Mouse (Mus musculus) forelimb bud, embryonic 11.5 days (tissue): ENCODE results near the gene Mboat2.

Experiments
- DNase-seq: peaks from one replicate; pipeline ENCODE4 v3.0.0-alpha.2; 2012; ENCODE audit warnings: low read depth, low spot score

Mboat2 gene

DNA sequence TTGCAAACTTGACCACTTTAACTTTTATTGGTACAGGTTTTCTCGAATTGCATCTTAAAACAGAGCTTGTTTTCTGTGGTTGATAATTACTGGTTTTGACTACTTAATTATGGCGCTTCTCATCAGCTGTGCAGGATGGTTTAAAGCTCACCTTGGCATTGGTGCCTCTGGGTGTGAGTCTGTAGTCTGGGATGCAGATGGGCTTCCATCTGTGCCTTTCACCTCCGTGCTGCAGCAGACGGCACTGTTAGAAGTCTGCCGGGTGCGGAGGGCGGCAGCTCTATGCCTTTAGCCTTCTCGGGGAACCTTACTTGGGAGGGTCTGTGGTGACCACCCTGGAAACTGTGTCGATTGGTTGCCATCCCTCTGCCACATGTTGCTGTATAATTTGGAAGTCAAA lies 29.8 kb downstream of the Mboat2 start:
- no peak for DNase-seq

GRCm38 (mm10) chr12:24863762-24864161 lies 33.1 kb downstream of the Mboat2 start:
- DNase-seq, result no peak

DNA sequence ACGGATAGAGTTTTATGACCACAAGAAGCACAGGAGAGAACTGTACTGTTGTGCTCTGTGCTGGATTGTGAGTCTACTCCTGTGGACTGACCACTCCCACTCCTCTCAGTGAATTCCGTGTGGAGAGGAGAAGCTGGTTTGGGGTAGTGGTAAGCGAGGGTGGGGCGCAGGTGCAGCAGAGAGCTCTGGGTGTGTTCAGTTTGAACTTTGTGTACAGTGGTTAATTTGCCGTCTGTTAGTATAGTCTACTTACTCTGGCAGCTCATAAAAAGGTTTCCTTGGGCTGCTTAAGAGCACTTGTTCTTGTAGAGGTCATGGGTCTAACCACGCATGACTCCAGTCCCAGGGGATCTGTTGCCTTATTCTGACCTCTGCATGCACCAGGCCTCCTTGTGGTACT lies 36.0 kb downstream of the Mboat2 start:
- DNase-seq, result no peak

GRCm38 (mm10) chr12:24868694-24869093 lies 38.0 kb downstream of the Mboat2 start:
- no peak for DNase-seq

GRCm38 (mm10) chr12:24869231-24869630 lies 38.6 kb downstream of the Mboat2 start:
- DNase-seq, result no peak

DNA sequence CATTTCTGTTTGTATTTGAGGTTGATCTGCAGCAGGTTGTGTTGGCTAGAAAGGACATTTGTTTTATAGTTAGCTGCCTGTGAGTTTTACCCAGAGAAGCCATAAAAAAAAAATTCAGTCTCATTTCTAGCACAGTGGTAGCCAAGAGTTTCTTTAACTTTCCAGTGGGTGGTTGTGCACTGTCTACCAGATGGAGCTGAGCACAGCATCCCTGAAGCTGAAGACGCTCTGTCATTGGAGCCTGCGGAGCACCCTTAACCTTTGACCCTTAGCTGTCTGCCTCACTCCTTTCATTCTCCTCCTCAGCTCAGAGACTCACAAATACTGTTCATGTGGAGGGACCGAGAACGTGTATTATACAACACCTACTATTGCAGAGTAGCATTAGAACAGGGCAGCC lies 40.2 kb downstream of the Mboat2 start:
- DNase-seq, result no peak

DNA sequence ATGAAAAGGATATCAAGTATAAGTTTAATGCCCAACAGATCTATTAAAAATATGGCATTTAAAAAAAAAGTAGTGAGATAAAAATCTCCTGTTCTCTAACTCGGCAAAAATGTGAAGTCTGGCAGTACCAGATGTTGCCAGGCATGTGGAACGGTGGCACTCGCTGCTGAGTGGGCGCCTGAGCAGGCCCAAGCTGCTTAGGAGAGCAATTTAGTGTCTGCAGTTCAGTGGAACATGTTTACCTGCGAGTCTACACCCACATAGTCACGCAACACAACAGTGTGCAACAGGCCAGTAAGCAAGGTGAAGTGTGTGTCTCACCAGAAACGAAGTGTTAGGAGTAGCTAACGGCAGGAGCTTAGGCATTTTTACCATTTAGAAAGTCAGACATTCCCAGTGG lies 41.6 kb downstream of the Mboat2 start:
- no peak for DNase-seq

GRCm38 (mm10) chr12:24872689-24873088 lies 42.0 kb downstream of the Mboat2 start:
- no peak for DNase-seq

- no peak for DNase-seq
Measured at GRCm38 (mm10) chr12:24875908-24876307, 45.2 kb downstream of the Mboat2 start.

GRCm38 (mm10) chr12:24877231-24877630 lies 46.6 kb downstream of the Mboat2 start:
- DNase-seq, result no peak

- DNase-seq, result no peak
Measured at GRCm38 (mm10) chr12:24878090-24878489, 47.4 kb downstream of the Mboat2 start.

DNA sequence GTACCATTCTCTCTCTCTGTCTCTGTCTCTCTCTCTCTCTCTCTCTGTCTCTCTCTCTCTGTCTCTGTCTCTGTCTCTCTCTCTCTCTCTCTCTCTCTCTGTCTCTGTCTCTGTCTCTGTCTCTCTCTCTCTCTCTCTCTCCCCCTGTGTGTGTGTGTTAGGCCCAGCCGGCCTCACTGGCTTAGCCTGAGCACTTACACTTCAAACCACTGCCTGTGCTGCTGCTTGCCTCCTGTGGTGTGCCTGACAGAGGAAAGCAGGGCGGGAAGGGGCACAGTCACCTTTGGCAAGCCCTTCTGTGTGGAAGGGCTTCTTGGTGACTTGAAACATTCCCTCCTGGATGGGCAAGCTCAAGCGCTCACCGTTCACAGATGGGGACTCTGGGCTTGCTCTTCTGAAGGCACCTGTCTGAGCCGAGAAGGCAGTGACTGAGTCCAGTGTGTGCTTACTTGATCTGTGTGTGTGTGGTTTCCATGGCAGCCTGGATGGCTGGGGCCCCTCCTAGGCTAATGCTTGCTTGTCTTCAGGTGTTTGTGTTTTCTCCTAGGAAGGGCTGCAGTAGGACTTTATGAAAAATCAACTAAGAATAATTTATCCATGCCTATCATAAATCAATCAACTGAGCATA lies 48.2 kb downstream of the Mboat2 start:
- DNase-seq, result no peak

DNA sequence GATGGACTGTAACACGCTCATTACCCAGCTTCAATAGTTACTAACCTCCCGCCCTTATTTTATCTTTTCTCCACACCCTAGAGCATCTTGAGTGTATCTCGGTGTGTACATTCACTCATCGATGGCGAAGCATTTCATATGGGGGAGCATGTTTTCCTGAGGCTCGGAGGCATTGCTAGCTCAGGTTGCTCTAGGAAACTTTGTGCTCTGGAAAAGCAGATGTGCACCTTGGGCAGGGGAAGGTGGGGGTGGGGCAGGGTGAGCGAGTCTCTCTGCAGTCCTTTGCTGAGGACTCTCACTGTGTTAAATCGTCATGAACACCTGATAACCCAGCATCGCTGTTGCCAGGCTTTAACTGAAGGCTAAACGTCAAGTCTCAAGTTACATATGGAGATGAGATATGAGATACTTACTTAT lies 48.9 kb downstream of the Mboat2 start:
- no peak for DNase-seq

DNA sequence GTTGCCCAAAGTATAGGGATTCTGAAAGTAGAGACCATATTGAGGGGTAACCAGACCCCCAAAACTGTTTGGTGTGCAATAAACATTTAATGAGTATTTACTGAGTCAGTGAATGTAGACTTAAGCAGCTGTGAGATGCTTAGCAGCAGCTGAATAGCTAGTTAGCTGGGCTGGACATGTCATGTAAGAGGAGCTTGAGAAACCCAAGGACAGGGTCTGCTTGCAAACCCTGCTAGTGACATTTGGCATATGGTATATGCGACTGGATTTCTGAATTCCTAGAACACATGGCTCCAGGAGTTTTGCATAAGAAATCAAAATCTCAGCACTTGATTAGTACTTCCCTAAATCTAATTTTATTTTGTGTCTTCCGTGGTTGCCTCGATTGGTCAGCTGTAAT lies 52.6 kb downstream of the Mboat2 start:
- no peak for DNase-seq

DNA sequence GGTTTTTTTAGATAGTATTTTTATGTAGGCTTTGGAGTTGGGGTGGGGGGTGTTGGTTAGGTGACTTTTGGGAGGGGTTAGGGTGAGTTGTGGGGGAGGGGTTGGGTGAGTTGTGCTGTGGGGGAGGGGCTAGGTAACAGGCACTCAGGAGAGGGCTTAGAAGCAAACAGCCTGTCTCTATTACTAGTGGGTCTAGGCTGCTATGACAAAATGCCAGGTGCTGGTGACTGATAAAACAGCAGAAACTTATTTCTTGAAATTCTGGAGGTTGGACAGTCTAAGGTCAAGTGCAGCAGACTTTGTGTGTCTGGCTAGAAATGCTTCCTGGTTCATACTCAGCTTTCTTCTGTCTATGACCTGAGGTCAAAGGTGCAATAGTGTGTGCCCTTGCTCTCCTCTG lies 56.1 kb downstream of the Mboat2 start:
- DNase-seq, result no peak

DNA sequence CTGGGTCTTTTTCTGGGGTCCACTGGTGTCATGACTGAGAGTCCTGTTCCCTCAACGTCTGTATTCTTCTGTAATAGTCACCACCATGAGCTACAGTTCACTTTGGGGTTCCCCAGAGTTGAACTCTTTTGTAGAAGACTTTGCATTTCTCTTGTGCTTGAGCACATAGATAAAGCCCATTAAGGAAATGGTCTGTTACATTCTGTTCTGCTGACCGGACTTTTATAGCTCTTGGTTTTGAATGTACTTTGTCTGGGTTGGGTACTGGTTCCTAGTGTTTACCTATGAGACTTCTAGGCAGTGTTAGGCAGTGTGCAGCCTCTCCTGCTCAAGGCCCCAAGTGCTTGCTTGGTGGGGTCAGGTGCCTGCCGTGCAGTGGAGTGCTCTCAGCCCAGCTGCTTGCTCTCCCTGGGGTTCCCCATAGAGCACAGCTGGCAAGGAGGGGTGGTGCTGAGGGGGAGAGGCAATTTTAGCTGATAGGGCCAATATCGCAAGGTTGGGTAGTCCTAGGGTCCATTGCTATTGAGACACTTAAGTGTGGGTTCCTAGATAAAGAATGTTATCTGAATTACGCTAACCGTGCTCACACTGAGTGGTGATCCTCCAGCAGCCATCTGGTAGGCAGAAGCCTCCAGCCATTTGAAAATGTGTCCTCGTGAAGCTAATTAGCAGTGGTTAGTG lies 58.8 kb downstream of the Mboat2 start:
- no peak for DNase-seq

GRCm38 (mm10) chr12:24890158-24890557 lies 59.5 kb downstream of the Mboat2 start:
- DNase-seq, result no peak

DNA sequence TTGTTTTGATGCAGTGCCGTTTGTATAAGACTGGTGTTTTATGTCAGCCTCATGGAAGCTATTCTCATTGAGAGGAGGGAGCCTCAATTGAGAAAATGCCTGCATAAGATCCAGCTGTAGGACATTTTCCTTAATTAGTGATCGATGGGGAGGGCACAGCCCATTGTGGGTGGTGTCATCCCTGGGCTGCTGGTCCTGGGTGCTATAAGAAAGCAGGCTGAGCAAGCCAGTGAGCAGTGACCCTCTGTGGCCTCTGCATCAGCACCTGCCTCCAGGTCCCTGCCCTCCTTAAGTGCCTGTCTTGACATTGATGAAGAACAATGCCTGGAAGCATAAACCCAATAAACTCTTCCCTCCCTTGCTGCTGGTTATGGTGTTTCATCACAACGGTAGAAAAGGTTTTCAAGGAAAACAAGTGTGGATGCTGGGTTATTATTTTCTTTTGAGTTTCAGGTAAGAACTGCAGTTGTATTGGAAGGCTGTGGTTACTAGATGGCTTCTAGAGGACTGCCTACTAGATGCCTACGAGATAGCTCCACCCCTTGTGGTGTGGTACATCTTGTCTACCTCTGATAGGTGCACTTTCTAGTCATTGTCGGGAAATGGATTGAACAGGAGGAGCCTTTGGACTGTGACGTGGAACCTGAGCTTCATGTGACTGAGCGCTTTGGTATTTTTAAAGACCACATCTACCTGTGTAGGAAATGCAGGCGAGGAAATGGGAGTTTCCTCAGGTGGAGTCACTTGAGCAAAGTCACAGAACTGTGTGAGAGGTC lies 60.2 kb downstream of the Mboat2 start:
- DNase-seq, result no peak

DNA sequence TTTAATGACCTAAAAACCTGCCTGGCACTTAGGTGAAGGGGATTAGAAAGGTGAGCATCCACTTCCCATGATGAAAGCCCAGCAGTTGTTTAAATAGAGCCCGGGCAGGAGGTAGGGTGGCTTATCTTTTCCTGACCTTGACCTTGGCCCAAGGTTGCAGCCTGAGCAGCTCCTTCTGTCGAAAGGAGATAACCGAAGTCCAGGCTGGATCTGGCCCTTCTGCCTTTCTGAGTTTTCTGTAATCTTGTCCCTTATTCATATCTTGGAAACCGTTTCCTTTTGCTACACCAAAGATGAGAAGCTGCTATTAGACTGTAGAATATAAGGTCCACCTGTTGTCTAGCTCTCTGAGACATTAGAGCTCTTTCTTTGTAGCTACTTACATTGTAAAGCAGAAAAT lies 61.9 kb downstream of the Mboat2 start:
- DNase-seq, result no peak

- DNase-seq, result peak; percentile 39
Measured at GRCm38 (mm10) chr12:24893777-24894468, 63.2 kb downstream of the Mboat2 start.

DNA sequence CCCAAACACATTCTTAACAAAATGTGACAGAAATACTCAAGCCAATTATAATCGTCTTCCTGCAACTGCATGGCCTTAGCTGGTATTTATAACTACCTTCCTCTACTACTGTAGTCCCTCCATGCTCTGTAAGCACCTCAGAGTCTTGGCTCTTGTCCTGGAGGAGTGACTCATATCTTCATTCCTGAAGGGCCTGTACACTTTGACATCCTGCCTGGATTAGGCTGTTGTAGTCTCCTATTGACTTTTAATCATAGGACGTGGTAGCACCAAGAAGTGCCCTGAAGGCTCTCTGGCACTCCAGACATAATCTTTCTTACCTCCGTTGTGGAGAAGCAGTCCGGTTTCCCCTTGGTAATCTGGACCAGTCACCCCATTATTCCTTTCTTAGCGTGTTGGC lies 64.7 kb downstream of the Mboat2 start:
- DNase-seq, result no peak

DNA sequence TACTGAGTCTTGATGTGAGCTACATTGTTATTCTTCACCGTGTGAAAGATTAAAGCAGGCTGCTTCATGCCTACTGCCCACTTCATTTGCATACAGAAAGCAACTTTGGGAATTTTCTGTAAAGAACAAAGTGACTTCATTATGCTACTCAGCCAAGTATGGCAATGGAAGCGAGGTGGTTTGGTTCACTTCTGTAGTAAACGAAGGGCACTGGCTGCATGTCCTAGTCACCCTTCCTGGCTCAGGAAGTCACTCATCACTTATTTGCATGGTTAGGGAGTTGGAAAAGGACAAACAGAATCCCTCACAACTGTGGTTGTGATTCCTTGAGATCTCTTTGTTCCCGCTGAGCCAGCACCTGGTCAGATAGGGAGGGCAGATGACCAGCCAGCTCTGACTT lies 66.7 kb downstream of the Mboat2 start:
- no peak for DNase-seq
